Mouse (Mus musculus): ENCODE results near the gene Ankrd28. TPM values are rescaled to one million over a fixed set of nuclear protein-coding genes. Genes with fewer than 3 reads are reported as not detected.
"Not testable (repeated sequence)": the region's sequence is repeated elsewhere in the genome, so short reads cannot be mapped to it uniquely, and the experiment has no call there.

The Ankrd28 gene
- 10 to 100 TPM; 41.3 to 51.4 TPM for total RNA-seq (2021)
- long read RNA-seq, experiment 1, full-length matches to known transcripts: 14 of 41 reads
- long read RNA-seq, experiment 1, partial matches to known transcripts: 11 of 41 reads
- long read RNA-seq, experiment 1, other reads (novel, unspliced or antisense): 16 of 41 reads
- long read RNA-seq, experiment 2, full-length matches to known transcripts: 8 of 23 reads
- long read RNA-seq, experiment 2, partial matches to known transcripts: 0 of 23 reads
- long read RNA-seq, experiment 2, other reads (novel, unspliced or antisense): 15 of 23 reads

DNA sequence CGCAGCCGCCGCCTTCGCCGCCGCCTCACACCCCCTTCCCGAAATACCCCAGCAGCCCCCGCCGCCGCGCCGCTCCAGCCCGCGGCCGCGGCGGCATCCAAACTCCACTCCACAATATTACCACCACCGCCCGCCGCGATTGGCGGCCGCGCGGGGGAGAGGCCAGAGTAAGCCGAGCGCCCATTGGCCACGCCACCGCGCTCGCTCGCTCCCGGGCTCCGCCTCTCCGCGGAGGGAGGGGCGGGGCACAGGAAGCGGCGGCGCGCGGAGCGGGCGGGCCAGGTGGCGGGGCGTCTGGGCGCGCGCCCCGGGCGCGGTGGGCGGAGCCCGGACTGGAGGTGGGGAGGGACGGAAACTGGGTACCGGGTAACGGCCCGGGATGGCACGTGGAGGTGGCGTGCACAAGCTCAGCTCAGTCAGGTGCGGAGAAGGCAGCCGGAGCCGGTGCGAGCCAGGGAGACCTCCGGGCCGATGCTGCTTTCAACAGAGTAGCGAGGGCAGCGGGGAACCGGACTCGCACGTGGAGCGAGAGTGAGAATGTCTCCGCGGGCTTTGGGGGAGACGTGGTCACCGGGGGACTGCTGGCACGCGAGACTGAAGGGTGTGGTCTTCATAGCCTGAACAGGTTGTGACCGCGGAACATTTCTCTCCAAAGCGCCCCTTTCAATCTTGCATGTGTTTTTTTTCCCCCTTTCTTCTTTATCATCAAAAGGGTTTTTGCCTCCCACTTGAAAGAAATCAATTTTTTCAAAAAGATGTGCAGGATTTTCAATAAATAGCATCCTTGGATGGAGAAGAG, at the start of gene Ankrd28:
TSS of gene Ankrd28 (minus strand) at position 81 of the 799 bp plus-strand sequence.
- Histone ChIP-seq H3K4me3 (peak within 1 kb of the TSS; percentile 100), H3K27ac (peak within 1 kb of the TSS; percentile 97)
- peak; percentile 98 for DNase-seq
- TF ChIP-seq CTCF (IDR thresholded peaks at IDR 0.05): no peak
- intact Hi-C loops (cut with DNase I): loop anchor here (2.0 kb wide), 1 partner anchor 40 kb away; no protein-coding TSS in a partner anchor

DNA sequence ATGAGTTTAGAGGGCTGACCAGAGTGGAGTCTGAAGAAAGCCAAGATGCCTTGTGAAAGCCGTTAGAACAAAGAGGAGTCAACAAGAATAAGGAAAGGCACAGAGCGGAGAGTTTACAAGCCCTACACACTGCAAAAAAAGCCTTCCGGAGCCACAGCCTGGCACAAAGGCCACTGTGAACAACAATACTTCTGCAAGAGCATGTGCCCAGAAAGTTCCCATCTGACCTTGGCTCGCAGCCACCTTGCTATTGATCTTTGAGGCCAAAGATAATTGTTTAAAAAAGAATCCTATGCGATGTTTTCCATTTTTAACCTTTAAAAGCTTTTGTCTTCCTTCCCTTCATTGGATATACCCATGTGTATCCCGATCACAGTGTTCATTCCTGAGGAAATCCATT, 49.0 kb upstream of the Ankrd28 start:
- TF ChIP-seq CTCF (IDR thresholded peaks at IDR 0.05): no peak
- no peak for DNase-seq
- Histone ChIP-seq H3K27ac (no peak overlapping the region), H3K4me3 (no peak overlapping the region)
- intact Hi-C loops (cut with DNase I): no loop called here

GRCm38 (mm10) chr14:31872130-31872529, 41.7 kb upstream of the Ankrd28 start:
- no peak for TF ChIP-seq CTCF (IDR thresholded peaks at IDR 0.05)
- Histone ChIP-seq H3K27ac (peak overlapping the region; percentile 91), H3K4me3 (peak overlapping the region; percentile 55)
- peak; percentile 85 for DNase-seq
- intact Hi-C loops (cut with DNase I): loop anchor here (5.0 kb wide), 1 partner anchor 40 kb away; no protein-coding TSS in a partner anchor

DNA sequence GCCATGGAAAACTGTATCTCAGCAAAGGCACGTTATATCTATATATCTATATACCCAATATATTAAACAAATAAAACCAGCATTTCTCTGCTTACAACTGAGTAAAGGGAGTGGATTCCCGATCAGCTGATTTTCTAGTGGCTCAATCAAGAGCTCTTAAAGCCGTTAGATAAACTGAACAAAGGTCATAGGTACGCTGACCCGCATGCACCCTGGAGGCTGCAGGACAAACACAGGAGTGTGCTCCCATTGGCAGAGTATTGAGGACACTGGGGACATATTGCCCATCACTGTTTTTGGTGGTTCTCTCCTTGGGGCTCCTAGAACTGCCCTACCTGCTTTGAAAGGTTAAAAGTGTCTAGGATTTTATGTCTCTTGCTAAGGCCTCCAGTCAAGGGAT, 40.0 kb upstream of the Ankrd28 start:
- intact Hi-C loops (cut with DNase I): loop anchor here (2.0 to 5.0 kb wide), 2 partner anchors 40 to 42 kb away; partner anchors contain the start of gene Ankrd28

DNA sequence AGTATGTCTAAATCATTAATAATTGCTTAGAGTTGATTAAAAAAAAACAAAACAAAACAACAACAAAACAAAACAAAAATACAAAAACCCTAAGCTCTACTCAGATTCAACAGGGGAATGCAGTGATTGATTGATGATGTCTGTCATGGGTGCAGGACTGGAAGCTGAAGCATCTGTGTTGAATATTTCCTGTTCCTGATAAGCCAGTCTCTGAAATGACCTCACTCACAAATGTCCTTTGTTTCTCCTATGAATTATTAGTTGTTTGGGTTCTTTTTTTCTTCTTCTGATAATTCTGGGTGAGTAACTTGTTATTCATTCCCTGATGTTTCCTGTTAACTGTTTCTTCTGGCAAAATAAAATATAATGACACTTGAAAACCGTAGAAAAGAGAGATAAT, 38.1 kb upstream of the Ankrd28 start:
- Histone ChIP-seq H3K27ac (no peak overlapping the region), H3K4me3 (no peak overlapping the region)
- intact Hi-C loops (cut with DNase I): no loop called here
- no peak for TF ChIP-seq CTCF (IDR thresholded peaks at IDR 0.05)
- no peak for DNase-seq

More for the DNA sequence above, 40.0 kb upstream of the Ankrd28 start:
- no peak overlapping the region for H3K4me3 ChIP-seq
- peak overlapping the region; percentile 91; the same call in 1 of the 2 replicates for H3K27ac ChIP-seq
- TF ChIP-seq CTCF (IDR thresholded peaks at IDR 0.05): no peak
- no peak for DNase-seq

- DNase-seq; intact Hi-C loops (cut with DNase I); H3K27ac ChIP-seq; H3K4me3 ChIP-seq: not testable (repeated sequence)
Observed at GRCm38 (mm10) chr14:31866366-31866765, 35.9 kb upstream of the Ankrd28 start.

GRCm38 (mm10) chr14:31858679-31859078, 28.2 kb upstream of the Ankrd28 start:
- intact Hi-C loops (cut with DNase I): no loop called here
- Histone ChIP-seq H3K27ac (peak overlapping the region; percentile 59), H3K4me3 (no peak overlapping the region)
- DNase-seq: no peak
- no peak for TF ChIP-seq CTCF (IDR thresholded peaks at IDR 0.05)

DNA sequence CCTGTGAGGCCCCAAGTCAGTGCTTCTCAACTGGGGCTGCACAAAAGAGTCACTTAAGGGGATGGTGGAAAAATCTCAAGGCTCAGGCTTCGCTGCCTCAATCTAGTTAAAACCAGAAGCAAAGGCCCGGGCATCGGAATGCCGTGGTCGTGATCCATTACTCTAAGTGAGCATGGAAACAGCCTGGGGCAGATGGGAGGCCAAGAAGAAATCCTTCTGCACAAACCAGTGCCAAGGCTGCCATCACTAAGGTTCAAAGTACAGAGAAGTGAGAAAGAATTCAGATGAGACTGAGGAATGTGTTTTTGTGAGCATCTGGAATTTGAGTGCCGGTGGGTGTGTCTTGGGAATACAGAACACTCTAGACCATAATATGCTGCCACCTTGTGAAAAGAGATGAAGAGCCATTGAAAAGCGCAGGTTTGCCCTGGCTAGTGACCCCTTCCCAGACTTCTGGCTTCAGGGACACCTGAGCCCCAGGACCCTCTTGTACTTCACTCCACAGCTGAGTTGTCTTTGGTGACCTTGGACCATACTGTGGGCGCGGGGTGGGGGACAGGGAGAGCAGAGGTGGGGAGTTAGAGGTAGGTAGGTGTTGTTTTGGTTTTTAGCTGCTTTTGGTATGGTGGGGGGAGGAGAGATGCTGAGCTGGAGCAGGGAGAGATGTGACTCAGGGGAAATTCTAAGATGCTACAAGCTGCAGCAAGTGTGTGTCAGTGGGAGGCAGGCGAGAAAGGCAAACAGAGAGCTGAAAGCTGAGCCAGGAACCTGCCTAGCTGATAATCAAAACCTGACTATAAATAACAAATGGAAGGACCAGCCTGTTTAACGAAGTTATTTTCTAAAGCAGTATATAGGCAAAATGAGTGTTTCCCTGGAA, 26.9 kb upstream of the Ankrd28 start:
- Histone ChIP-seq H3K27ac (peak overlapping the region; percentile 59), H3K4me3 (no peak overlapping the region)
- no peak for TF ChIP-seq CTCF (IDR thresholded peaks at IDR 0.05)
- intact Hi-C loops (cut with DNase I): no loop called here
- DNase-seq: no peak

DNA sequence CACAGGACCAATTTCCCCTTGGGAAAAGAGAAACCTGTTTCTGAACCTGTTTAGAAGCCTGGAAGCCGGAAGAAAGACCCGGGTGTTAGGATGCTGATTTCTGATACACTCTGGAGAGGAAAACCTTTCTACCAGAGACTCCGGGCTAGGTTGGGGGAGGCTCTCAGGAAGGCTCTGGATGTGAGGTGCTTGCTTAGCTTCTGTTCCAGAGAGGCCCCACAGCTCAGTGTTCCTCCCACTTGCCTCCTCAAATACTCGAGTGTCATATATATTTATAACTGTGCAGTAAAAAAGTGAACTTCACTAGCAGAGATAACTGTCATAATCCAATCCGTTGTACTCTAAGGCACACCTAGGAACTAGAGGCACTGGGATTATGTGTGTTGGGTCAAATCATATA, 25.6 kb upstream of the Ankrd28 start:
- intact Hi-C loops (cut with DNase I): no loop called here

DNA sequence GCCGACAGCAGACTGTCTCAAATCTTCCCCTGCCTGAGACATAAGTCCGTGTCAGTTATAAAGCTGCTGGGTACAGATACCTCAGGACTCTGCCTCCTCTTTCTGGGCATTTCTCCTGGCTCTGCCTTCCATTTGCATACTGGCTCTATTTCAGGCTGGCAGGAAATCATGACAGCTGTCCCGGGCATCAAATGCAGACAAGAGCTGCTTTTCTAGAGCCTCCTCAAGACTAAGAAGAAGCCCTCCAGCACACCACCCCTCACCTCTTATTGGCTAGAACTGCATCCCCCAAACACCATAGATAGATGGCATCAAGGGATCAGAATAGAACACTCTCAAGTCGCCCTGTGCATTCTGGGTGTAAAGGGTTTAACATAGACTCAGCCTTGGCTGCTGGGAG, 24.2 kb upstream of the Ankrd28 start:
- DNase-seq: peak; percentile 67
- TF ChIP-seq CTCF (IDR thresholded peaks at IDR 0.05): no peak
- Histone ChIP-seq H3K27ac (peak overlapping the region; percentile 67), H3K4me3 (peak overlapping the region; percentile 30; the same call in 1 of the 2 replicates)
- intact Hi-C loops (cut with DNase I): no loop called here

More for the DNA sequence above, 25.6 kb upstream of the Ankrd28 start:
- DNase-seq: no peak
- TF ChIP-seq CTCF (IDR thresholded peaks at IDR 0.05): no peak
- H3K4me3 ChIP-seq: no peak overlapping the region
- H3K27ac ChIP-seq: peak overlapping the region; percentile 59; the same call in 1 of the 2 replicates

- Histone ChIP-seq H3K27ac (no peak overlapping the region), H3K4me3 (no peak overlapping the region)
- no peak for DNase-seq
- intact Hi-C loops (cut with DNase I): no loop called here
- no peak for TF ChIP-seq CTCF (IDR thresholded peaks at IDR 0.05)
Observed at GRCm38 (mm10) chr14:31843571-31843970, 13.1 kb upstream of the Ankrd28 start.

DNA sequence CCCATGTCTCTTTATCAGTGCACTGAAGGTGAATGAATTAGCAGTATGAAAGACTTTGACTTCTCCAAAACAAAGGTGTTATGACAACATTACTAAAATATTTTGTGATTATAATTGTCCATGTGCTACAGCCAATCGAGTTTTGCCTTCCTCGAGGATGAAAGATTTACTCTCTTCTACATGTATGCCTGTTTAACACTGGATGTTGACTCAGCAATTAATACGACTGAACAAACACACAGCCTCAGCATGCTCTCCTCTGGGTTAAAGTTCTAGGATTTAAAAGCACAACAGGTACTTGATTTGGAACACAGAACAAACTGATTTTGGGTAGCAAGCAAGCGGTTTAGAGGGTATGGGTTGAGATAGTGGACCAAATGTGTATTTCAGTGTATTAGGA, 1.6 kb upstream of the Ankrd28 start:
- TF ChIP-seq CTCF (IDR thresholded peaks at IDR 0.05): no peak
- DNase-seq: no peak
- no peak overlapping the region for H3K27ac ChIP-seq
- no peak overlapping the region for H3K4me3 ChIP-seq
- intact Hi-C loops (cut with DNase I): no loop called here
